Mouse (Mus musculus) adrenal gland, adult 10 weeks (tissue): Measurements from ENCODE around the gene Oser1. TPM values are rescaled to one million over a fixed set of nuclear protein-coding genes. Genes with fewer than 3 reads are reported as not detected.

Source experiments
- polyA plus RNA-seq: library from polyadenylated mRNA; stranded (reverse); fragments of 350-450 nt; fragmentation: Illumina TruSeq; extraction: RNeasy Lipid Tissue Mini Kit (QIAGEN cat#74804); gene quantifications from one replicate; pipeline ENCODE4 v1.2.3, GENCODE M21; 2014; ENCODE audit warnings: low read depth, low replicate concordance

Oser1 gene
- 51.5 TPM for polyA plus RNA-seq

DNA sequence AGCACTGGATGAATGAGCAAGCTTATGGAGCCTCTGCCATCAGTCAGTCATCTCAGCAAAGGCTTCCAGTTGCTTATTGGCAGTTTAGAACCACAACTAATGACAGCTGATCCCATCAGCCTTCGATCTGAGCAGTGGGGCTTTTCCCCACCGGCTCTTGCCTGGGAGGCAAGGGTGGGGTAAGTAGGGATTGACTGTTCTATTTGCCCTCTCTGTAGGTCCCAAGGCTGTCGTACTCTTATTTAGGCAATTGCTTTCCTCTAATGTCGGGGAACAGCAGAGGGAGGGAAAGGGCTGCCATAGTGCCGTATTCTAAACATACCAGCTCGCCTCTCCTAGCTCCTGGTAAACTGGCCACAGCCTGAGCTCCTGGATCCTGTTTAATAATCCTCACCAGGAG is at the start of gene Oser1:
Gene Oser1, minus strand, starts transcription at position 101 of the 400 bp plus-strand sequence.

DNA sequence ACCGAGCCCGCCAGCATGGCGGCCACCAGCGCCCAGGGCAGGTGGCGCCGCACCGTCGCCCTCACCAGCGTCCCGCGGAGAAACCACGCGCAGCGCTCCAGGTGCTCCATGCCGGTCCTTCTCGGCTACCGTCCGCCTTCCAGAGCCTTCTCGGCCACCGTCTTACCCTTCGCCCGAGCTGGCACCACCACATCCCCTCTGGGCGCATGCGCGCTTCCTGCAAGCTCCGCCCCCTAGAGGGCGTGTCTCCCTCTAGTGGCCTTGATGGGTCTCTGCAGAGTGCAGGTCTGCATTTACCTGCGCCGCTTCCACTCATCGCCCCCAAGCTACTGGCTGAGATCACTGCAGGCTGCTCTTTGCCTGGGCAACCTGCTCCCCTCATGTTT is 48.0 kb upstream of the Oser1 start, which contains the start of gene Fitm2:
Gene Fitm2, minus strand, starts transcription at position 164 of the 386 bp plus-strand sequence.

DNA sequence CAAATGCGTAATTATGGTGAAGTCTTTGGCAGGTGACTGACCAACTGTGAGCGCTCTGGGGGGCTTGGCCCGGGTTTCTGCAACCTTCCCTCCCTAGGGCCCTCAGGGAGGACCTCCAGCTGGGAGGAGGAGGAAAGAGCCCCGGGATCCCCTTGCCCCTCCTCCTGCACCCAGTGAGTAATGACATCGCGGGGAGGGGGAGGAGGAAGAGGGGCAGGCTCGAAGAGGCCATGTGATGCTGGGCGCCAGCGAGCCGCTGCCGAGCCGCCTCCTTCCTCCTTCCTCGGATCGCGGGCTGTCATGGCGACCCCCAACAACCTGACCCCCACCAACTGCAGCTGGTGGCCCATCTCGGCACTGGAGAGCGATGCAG is 13.7 kb upstream of the Oser1 start, which contains the start of gene Gdap1l1:
Gene Gdap1l1, plus strand, starts transcription at position 231 of the 373 bp plus-strand sequence.

DNA sequence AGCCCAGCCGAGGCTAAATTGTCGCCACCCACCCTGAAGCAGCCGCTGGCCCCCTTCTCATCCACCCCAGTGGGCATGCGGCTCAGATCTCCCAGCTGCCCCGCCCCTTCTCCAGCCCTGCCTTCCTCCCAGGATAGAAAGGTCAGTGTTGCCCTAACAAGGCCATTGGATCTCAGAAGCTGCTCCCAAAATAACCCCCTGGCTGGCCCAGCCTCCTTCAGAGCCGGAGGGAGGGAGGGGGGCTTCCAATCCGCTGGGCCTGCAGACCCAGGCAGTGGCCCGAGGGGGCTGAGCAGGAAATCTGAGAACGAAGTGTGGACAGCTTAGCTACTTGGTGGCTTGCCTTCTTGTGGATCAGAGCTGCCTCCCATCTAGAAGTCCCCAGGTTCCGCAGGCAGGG is 26.6 kb downstream of the Oser1 start, which contains the start of gene Jph2:
Gene Jph2, minus strand, starts transcription at position 89 of the 400 bp plus-strand sequence.

Other genes starting within 250 kb of the Oser1 start
- 4.1 TPM for gene Tox2, start 221.6 kb downstream of the Oser1 start, polyA plus RNA-seq
- gene Jph2, start 26.7 kb downstream of the Oser1 start, polyA plus RNA-seq = not detected
- gene Gdap1l1, start 13.8 kb upstream of the Oser1 start, polyA plus RNA-seq = not detected
- gene Fitm2, start 47.9 kb upstream of the Oser1 start, polyA plus RNA-seq = 75.2 TPM
- gene R3hdml, start 67.6 kb upstream of the Oser1 start, polyA plus RNA-seq = not detected
- gene Hnf4a, start 82.1 kb upstream of the Oser1 start, polyA plus RNA-seq = not detected
- 35.2 TPM for gene Ttpal, start 177.6 kb upstream of the Oser1 start, polyA plus RNA-seq
- 1,406 TPM for gene Serinc3, start 220.4 kb upstream of the Oser1 start, polyA plus RNA-seq
- 27.9 TPM for gene Pkig, start 233.7 kb upstream of the Oser1 start, polyA plus RNA-seq